Mouse (Mus musculus) ZHBTc4 (cell line): ENCODE measurements around the gene Tmem216.
A peak's percentile ranks its signal among the peaks of the same experiment; 100 is the strongest.

Experiments
- DNase-seq: peaks from one replicate; pipeline ENCODE4 v3.0.0-alpha.2; 2011; ENCODE audit warnings: low read depth, low spot score

Tmem216 gene

DNA sequence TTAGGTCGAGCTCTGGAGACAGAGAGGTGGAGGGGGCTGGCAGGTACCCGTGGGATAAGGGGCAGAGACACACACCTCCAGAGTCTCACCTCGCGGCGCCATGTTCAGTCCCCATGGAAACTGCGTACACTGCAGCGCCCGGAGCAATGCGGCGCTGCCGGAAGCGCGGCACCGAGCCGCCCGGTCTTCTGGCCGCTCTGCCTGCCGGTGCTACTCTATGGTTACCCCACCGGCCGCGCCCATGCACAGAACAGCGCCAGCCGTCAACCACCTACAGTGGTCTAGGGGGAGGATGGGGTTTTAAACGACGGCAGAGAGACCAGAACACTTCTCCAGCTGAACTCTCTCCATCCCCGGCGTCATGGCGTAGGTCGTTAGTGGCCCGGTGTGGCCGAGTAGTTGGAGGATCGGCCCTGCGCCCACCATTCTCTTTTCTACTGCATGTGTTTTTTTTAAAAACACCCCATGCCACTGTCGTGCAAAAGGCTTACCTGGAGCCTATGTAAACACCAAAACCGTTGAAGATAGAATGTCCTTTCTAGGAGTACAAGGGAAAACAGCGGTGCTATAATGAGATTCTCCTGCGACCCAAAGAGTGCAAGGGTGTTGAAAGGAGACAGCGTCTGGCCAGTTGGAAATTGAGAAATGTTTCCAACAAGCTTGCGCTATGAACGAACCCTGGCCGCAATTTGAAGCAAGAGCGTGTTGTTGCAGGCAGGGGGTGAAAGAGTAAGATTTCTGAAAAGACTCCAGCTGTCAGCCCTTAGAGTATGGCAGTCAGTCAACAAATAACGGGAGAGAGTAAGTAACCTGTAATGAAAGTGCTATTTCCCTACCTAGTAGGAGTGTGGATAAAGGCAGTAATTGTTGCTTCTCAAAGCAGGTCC lies at the start of gene Tmem216:
Gene Tmem216 (minus strand): TSS at position 615 of the 887 bp plus-strand sequence.
- peak; percentile 92 for DNase-seq

- DNase-seq, result peak; percentile 99
Measured at GRCm38 (mm10) chr19:10605293-10605900, 49.4 kb upstream of the Tmem216 start, which contains the start of the genes Ddb1 and Tkfc. Gene Ddb1 (plus strand): TSS chr19:10605327. Gene Tkfc (minus strand): TSS chr19:10605654.

- no peak for DNase-seq
Measured at GRCm38 (mm10) chr19:10604534-10604933, 48.5 kb upstream of the Tmem216 start.

DNA sequence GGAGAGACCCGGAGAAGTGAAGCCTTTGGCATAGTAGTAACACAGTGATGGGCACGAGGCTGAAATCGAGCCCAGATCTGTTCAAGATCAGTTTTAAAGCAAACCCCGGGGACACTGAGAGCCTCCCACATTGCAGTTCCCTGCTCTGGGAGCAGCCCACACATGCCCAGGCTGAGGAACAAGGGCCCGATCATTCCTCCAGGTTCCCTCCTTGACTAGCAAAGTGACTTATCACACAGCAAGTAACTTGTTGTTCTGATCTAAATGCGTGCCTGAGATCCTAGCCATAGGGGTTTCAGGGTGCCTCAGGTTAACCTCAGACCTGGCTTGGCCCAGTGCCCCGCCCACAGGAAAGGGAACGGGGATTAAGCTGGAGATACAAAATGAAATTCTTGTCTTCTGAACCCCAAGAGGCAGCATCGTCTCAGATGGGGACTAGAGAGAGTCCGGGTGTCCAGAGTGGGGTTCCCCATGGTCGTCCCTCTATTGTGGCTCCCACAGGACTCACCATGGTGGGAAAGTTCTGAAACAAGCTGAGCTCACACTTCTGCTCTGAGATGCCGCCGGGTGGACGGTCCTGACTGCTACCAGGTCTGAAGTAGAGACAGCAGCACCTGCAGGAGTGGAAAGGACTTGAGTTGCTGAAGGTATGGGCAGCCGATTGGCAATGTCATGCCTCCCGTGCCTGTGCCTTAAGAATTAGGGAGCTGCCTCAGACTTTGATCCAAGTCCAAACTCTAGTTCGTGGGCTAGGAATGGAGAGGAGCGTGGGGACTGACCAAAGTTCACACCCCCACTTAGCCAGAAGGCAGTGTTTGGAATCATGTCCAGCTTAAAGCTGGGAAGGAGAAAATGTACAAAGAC lies 47.9 kb upstream of the Tmem216 start:
- DNase-seq, result no peak

DNA sequence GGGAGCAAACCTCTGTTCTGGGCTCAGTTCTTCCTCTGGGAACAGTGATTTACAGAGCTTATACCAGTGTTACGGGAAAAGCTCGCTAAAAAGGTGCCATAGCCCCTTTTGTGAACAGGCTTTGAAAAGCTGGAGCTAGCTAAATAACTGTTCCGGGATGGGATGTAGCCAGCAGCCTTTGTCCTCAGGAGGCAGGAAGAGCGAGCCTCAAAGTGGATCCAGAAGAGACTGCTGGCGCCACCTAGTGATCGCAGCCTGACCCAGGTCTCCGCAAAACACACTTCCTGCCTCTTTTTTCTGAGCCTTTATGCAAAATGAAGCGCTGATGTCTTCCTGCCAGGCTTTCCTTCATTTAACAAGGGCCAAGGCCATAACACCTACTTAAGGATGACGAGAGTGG lies 46.7 kb upstream of the Tmem216 start:
- peak; percentile 92 for DNase-seq

- DNase-seq, result no peak
Measured at GRCm38 (mm10) chr19:10602247-10602769, 46.3 kb upstream of the Tmem216 start.

DNA sequence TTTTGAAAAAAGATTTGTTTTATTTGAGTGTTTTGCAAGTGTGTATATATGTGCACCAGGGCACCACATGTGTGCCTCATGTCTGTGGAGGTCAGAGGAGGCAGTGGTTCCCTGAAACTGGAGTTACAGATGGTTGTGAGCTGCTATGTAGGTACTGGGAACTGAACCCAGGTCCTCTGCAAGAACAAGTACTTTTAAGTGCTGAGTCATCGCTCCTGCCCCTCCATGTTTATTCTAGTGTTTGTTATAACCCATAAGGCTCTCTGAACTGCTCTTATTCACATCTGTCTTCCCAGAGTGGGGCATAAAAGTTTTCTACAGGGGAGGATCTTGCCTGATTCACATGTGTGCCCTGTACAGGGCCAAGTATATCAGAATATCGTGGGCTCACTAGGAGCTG lies 43.6 kb upstream of the Tmem216 start:
- no peak for DNase-seq

- peak; percentile 65 for DNase-seq
Measured at GRCm38 (mm10) chr19:10598188-10598587, 42.1 kb upstream of the Tmem216 start.

DNA sequence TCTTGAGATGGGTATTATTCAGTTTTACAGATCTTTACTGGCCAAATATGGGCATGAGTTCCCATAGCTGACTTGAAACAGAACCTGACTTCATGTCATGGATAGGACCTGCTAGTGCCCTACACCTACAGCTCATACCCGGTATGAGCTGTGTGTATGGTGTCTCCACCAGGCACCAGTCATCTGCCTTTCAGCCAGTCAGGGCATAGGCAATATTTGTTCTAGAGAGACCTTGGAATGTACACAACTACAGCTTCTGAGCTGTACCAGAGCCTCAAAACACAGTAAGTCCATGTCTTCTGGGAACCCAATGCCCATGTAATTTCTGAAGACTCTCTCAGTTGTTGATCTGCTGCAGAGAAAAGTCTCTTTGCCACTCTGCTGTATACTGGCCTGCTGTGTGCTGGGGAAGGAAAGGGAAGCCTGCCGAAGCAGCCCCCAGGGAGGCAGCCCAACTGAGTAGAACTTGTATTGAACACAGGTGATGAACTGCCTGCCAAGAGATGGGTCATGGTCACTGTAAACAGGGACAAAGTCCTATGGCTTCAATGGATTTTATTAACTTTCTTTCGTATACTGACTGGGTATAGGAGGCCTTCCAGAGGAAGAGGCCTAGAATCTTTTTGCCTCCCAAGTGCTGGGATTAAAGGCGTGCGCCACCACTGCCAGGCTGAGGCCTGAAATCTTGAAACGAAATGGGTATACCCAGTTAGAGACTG lies 35.8 kb upstream of the Tmem216 start:
- DNase-seq, result no peak

DNA sequence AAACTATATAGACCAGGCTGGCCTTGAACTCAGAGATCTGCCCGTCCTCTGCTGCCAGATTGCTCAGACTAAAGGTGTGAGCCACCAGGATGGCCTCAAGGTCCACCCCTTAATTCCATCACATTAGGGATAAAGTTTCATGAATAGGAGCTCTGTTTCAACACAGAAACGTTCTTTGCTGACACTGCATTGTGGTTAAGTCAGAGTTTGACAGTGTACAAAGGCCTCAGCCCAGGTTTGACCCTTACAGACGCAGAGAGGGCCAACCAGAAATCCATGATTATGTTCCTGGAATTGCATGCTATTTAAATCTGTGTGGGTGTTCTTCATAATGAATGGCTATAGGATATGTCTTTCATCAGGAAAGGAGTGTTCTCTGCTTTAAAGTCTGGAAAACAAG lies 34.3 kb upstream of the Tmem216 start:
- DNase-seq, result no peak

DNA sequence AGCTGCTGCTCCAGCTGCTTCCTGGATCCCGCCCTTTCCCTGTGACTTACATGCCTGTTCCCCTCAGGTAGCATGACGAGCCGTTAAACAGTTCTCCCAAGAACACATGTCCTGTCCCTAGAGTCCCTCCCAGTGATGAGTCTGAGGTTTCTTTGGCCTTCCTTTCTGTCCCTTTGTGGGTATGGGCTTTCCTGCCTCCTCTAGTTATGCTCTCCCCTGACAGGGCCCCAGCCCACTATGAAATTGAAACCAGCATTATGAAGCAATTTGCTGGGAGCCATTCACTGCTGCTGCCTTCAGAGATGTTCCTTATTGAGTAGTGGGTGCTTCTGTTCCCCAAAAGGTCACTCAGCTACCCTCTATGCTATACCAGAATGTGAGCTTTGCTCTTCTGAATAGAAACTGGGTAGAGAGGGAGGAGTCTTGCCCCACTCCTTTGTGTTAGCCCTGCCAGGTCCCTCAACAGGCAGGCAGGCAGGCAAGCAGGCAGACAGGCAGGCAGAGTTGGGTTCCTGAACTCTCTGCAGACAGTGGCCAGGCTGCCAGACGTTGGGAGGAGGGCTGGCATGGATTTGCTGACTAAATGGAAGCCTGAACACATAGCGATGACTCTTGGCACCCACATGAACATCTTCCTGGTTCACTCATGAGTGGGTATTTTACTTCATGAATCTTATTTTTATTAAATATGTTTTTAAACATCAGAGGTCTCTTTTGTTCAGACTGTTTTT lies 33.3 kb upstream of the Tmem216 start:
- no peak for DNase-seq

GRCm38 (mm10) chr19:10587231-10587630 lies 31.2 kb upstream of the Tmem216 start:
- DNase-seq, result no peak

GRCm38 (mm10) chr19:10585112-10585511 lies 29.1 kb upstream of the Tmem216 start:
- DNase-seq, result no peak

- DNase-seq, result no peak
Measured at GRCm38 (mm10) chr19:10583550-10584146, 27.6 kb upstream of the Tmem216 start.

- DNase-seq, result no peak
Measured at GRCm38 (mm10) chr19:10581984-10582383, 25.9 kb upstream of the Tmem216 start.

GRCm38 (mm10) chr19:10580761-10581160 lies 24.7 kb upstream of the Tmem216 start:
- DNase-seq, result no peak

DNA sequence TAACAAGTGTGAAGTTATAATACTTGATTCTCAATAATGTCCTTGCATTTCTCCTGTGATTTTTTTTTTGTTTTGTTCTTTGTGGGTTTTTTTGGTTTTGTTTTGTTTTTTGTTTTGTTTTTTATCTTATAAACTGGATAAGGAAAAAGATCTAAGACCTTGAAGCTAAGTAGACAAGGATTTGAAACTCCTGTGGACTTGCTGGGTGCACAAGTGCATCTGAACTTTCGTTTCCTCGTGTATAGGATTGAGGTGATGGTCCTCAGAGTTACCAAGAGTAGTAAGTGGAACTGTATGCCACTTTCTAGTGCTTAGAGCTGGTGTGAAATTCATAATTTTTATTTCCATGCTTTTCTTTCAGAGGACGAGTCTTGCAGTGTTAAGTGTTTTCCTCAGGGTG lies 24.1 kb upstream of the Tmem216 start:
- no peak for DNase-seq

DNA sequence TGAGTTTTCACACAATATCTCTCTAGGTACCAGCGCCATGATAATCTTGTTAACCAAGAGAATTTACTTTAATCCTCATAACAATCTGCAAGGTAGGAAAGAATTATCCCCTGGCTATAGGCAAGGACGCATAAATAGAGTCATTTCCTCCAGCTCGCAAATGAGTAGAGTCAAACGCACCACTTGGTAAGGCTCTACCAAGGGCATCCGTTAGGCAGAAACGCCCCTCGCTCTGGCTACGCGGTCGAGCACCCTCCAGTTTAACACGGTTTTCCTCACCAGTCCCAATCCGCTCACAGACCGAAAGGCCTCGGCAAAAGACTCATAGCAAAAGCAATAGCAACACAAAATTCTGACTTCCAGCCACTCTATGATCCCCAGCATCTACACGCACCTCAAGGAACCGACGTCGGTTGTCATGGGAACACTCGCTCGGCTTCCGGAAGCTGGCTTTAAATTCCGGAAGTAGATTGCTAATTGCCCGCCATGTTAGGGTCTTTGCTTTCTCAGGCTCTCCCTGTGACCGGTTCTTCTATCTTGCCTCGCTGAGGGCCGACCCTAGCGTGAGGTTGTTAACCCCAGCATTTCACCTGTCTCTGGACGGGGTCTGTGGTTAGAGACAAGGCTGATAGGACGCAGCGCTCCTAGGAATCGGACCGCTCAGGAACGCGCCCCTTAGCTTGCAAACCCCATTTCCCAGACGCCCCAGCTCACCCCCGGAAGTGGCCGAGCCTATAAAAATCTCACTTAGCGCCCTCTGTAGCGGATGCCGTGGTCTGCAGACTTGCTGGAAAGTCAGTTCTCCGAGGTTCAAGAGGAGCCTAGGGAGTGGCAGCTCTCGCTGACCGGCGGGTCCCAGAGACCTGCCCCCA lies 20.9 kb upstream of the Tmem216 start, which contains the start of the genes Cyb561a3 and Tmem138:
Gene Cyb561a3 (plus strand): TSS at position 483 of the 872 bp plus-strand sequence.
Gene Tmem138 (minus strand): TSS at position 673 of the 872 bp plus-strand sequence.
- DNase-seq, result peak; percentile 96

GRCm38 (mm10) chr19:10569627-10570026 lies 13.6 kb upstream of the Tmem216 start:
- no peak for DNase-seq
